Mouse (Mus musculus): ENCODE measurements at regions not wholly inside any gene's neighbourhood (a gene's known extent, or its start where the extent isn't known, plus 50 kb on each side); places are given as distances from the start of the nearest gene placed in this dataset.

DNA sequence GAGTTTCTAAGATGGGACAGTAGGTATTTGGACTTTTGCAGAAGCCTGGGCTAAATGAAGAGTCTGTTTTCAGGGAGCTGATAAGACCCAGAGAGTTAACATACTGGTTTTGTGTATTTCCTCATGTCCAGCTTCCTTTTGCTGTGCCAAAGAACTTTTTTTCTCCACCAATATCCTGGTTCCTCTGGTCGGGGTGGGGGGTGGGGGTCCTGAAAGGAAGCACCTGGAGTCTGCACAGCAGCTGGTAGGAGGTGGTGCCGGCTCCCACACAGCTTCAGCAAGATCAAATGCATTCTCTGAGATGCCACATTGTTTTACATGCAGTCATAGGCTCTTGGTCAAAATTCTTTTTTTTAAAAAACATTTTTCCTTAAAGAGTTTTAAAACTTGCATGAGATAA lies 525.4 kb downstream of the Ptprc start:
- Histone ChIP-seq H3K4me1 (replicated peaks) (peaks cover 6% of the 10 kb centered on the region), H3K9ac (replicated peaks) (no peak overlapping the region), H3K4me2 (replicated peaks) (no peak overlapping the region), H3K27ac (no peak overlapping the region), H3K27me3 (no peaks in the 10 kb centered on the region), H3K36me3 (no peaks in the 10 kb centered on the region), H3K9me3 (no peaks in the 10 kb centered on the region), H3K4me3 (replicated peaks) (no peak overlapping the region)
- ATAC-seq = no peak
- 27% methylated on average over 2 of the region's 2 CpGs for WGBS

GRCm38 (mm10) chr1:137648832-137649231 lies 526.7 kb downstream of the Ptprc start:
- Histone ChIP-seq H3K4me2 (replicated peaks) (no peak overlapping the region), H3K9ac (replicated peaks) (no peak overlapping the region), H3K4me3 (replicated peaks) (no peak overlapping the region), H3K27me3 (no peaks in the 10 kb centered on the region), H3K36me3 (no peaks in the 10 kb centered on the region), H3K4me1 (replicated peaks) (peaks cover 3% of the 10 kb centered on the region; the same call in 1 of the 2 replicates), H3K9me3 (no peaks in the 10 kb centered on the region), H3K27ac (no peak overlapping the region)
- WGBS = 64% methylated on average over 1 of the region's 1 CpGs
- no peak for ATAC-seq

GRCm38 (mm10) chr1:137644601-137645040 lies 530.9 kb downstream of the Ptprc start:
- H3K4me2 ChIP-seq (replicated peaks) = no peak overlapping the region
- no peaks in the 10 kb centered on the region for H3K27me3 ChIP-seq
- H3K4me3 ChIP-seq (replicated peaks) = no peak overlapping the region
- H3K4me1 ChIP-seq (replicated peaks) = 0 out of 2 replicates have a peak, but pooled peaks cover 4% of the 10 kb centered on the region
- no peak overlapping the region for H3K27ac ChIP-seq
- WGBS = 90% methylated on average over 6 of the region's 6 CpGs
- ATAC-seq = no peak
- no peaks in the 10 kb centered on the region for H3K9me3 ChIP-seq
- H3K36me3 ChIP-seq = no peaks in the 10 kb centered on the region
- H3K9ac ChIP-seq (replicated peaks) = no peak overlapping the region

DNA sequence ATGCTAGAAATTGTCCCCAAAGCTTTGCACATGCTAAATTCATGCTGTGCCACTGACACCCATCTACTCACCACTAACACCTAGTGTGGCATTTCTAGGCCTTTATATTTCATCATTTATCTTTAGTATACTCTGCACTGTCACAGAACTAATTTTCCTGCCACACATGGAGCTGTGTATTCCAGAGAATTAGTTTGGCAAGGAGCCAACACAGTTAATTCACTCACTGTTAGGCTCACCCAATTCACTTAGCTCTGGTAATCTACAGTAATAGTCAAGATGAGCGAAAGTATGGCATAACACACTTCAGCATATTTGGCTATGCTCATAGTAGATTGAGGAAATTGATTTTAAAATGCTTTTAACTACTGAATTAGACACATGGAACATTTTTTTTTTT lies 532.0 kb downstream of the Ptprc start:
- no peak overlapping the region for H3K9ac ChIP-seq (replicated peaks)
- H3K4me2 ChIP-seq (replicated peaks) = no peak overlapping the region
- H3K27me3 ChIP-seq = 0 out of 2 replicates have a peak, but pooled peaks cover 4% of the 10 kb centered on the region
- H3K27ac ChIP-seq = no peak overlapping the region
- no peak overlapping the region for H3K4me3 ChIP-seq (replicated peaks)
- H3K36me3 ChIP-seq = no peaks in the 10 kb centered on the region
- 82% methylated on average over 1 of the region's 1 CpGs for WGBS
- ATAC-seq = 0 out of 2 replicates have a peak, but pooled peaks have one; percentile 55
- 0 out of 2 replicates have a peak, but pooled peaks cover 4% of the 10 kb centered on the region for H3K4me1 ChIP-seq (replicated peaks)
- no peaks in the 10 kb centered on the region for H3K9me3 ChIP-seq

DNA sequence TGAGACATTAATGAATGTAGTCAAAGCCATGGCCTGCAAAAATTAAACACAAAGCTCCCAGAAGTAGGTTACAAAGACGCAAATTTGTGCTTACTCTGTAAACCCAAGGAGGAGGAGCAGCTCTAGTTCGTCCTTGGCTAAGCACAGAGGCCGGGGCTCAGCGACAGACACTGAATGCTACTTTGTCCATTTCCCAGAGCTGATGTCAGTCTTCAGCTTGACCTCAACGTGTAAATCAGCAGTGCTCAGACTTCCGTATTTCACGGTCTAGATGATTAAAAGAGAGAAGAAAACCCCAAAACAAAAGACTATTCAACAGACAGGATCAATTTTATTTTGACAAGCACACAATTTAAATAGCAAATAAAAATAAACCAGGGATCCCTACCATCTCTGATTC lies 534.7 kb downstream of the Ptprc start:
- no peaks in the 10 kb centered on the region for H3K36me3 ChIP-seq
- no peak overlapping the region for H3K4me3 ChIP-seq (replicated peaks)
- H3K4me2 ChIP-seq (replicated peaks) = no peak overlapping the region
- H3K27ac ChIP-seq = no peak overlapping the region
- WGBS = 7% methylated on average over 7 of the region's 7 CpGs
- no peak for ATAC-seq
- H3K9me3 ChIP-seq = no peaks in the 10 kb centered on the region
- H3K9ac ChIP-seq (replicated peaks) = no peak overlapping the region
- H3K27me3 ChIP-seq = 0 out of 2 replicates have a peak, but pooled peaks cover 4% of the 10 kb centered on the region
- peaks cover 14% of the 10 kb centered on the region for H3K4me1 ChIP-seq (replicated peaks)

DNA sequence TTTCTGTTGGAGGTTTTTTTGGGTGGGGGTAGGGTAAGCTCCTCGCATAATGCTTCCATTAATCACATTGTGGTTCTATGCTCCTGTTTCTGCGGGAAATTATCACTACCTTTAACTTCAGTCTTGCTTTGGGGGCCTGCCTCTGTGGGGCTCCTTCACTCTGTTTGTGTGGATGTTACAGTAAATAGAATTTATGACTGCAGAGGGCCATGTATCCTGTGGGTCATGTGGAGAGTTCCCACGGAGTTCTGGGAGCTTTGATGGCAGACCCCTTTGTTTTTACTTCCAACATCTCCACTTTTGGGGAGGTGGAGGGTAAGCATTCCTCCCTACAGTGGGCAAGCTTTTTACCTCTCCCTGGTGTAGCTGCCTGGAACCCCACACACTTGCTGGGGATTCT lies 538.6 kb downstream of the Ptprc start:
- H3K36me3 ChIP-seq = no peaks in the 10 kb centered on the region
- no peak overlapping the region for H3K9ac ChIP-seq (replicated peaks)
- no peak overlapping the region for H3K27ac ChIP-seq
- H3K9me3 ChIP-seq = no peaks in the 10 kb centered on the region
- H3K4me3 ChIP-seq (replicated peaks) = no peak overlapping the region
- peaks cover 17% of the 10 kb centered on the region for H3K4me1 ChIP-seq (replicated peaks)
- 20% methylated on average over 3 of the region's 3 CpGs for WGBS
- H3K4me2 ChIP-seq (replicated peaks) = no peak overlapping the region
- no peak for ATAC-seq
- H3K27me3 ChIP-seq = 0 out of 2 replicates have a peak, but pooled peaks cover 4% of the 10 kb centered on the region

GRCm38 (mm10) chr1:137636321-137636944 lies 539.1 kb downstream of the Ptprc start:
- no peak for ATAC-seq
- Histone ChIP-seq H3K4me2 (replicated peaks) (no peak overlapping the region), H3K9me3 (no peaks in the 10 kb centered on the region), H3K4me3 (replicated peaks) (no peak overlapping the region), H3K27me3 (0 out of 2 replicates have a peak, but pooled peaks cover 4% of the 10 kb centered on the region), H3K9ac (replicated peaks) (no peak overlapping the region), H3K36me3 (no peaks in the 10 kb centered on the region), H3K27ac (0 out of 2 replicates have a peak overlapping the region, but pooled peaks have one; percentile 7), H3K4me1 (replicated peaks) (peaks cover 17% of the 10 kb centered on the region)
- 10% methylated on average over 3 of the region's 3 CpGs for WGBS

DNA sequence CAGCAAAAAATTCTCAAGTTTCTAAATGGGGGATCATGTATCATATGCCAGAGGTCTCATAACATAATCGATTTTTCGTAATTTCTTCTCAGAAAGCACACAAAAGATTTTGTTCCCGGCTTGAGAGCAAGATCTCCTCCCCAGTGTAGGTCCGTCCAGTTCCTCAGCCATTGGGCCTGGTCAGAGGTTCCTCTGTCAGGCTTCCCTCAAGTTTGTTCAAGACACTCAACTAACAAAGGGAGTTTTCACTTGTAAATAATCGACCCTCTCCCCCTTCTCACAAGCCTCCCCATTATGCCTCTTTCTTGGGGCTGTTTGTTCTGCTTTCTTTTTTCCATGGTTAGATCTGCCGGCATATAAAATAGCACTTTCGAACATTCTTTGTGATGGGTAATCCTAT lies 539.7 kb downstream of the Ptprc start:
- H3K4me1 ChIP-seq (replicated peaks) = peaks cover 15% of the 10 kb centered on the region
- no peak overlapping the region for H3K4me2 ChIP-seq (replicated peaks)
- 0 out of 2 replicates have a peak, but pooled peaks have one; percentile 37 for ATAC-seq
- no peak overlapping the region for H3K4me3 ChIP-seq (replicated peaks)
- no peak overlapping the region for H3K9ac ChIP-seq (replicated peaks)
- no peaks in the 10 kb centered on the region for H3K9me3 ChIP-seq
- 12% methylated on average over 7 of the region's 7 CpGs for WGBS
- no peaks in the 10 kb centered on the region for H3K36me3 ChIP-seq
- H3K27me3 ChIP-seq = 0 out of 2 replicates have a peak, but pooled peaks cover 4% of the 10 kb centered on the region
- no peak overlapping the region for H3K27ac ChIP-seq

DNA sequence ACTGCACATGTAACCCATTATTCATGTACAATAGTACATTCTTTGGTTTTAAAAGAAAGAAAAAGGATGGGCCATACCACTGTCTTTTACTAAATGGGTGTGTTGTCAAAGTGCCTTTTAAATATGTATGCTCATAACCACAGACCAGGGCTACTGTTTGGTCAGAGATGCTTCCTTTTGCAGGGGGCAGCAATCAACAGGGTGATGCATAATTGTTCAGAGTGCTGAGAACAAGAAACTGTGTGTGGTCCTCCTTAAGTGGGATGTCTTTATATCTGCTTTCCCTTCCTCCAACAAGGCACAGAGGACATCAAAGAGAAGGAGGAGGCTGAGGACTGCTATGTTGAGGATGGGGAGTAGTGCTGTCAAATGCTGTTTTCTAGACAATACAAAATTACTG lies 544.0 kb downstream of the Ptprc start:
- Histone ChIP-seq H3K9ac (replicated peaks) (no peak overlapping the region), H3K9me3 (no peaks in the 10 kb centered on the region), H3K27ac (no peak overlapping the region), H3K4me1 (replicated peaks) (peaks cover 7% of the 10 kb centered on the region), H3K4me3 (replicated peaks) (no peak overlapping the region), H3K27me3 (no peaks in the 10 kb centered on the region), H3K36me3 (no peaks in the 10 kb centered on the region), H3K4me2 (replicated peaks) (no peak overlapping the region)
- ATAC-seq = no peak

DNA sequence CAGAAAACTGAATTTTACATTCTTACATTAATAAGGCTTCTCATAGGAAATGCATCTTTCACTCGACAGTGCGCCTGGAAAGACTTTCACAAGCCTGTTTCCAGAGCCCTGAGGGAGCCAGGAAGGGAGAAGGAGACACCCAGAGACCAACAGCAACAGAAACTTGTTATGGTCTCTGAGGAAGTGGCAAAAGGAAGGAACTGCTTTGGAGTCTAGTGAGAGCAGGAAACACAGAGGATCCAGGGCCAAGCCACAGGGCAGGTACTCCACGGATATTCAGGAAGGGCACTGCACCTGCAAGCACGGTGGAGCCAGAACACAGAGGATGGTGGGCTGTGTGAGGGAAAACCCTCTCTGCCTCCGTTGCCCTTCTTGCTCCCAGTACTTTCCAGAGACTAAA lies 554.8 kb downstream of the Ptprc start:
- WGBS = 87% methylated on average over 5 of the region's 5 CpGs
- no peak overlapping the region for H3K4me3 ChIP-seq (replicated peaks)
- H3K27me3 ChIP-seq = no peaks in the 10 kb centered on the region
- H3K4me2 ChIP-seq (replicated peaks) = no peak overlapping the region
- H3K4me1 ChIP-seq (replicated peaks) = no peaks in the 10 kb centered on the region
- no peak overlapping the region for H3K9ac ChIP-seq (replicated peaks)
- no peak overlapping the region for H3K27ac ChIP-seq
- no peaks in the 10 kb centered on the region for H3K9me3 ChIP-seq
- no peak for ATAC-seq
- no peaks in the 10 kb centered on the region for H3K36me3 ChIP-seq

DNA sequence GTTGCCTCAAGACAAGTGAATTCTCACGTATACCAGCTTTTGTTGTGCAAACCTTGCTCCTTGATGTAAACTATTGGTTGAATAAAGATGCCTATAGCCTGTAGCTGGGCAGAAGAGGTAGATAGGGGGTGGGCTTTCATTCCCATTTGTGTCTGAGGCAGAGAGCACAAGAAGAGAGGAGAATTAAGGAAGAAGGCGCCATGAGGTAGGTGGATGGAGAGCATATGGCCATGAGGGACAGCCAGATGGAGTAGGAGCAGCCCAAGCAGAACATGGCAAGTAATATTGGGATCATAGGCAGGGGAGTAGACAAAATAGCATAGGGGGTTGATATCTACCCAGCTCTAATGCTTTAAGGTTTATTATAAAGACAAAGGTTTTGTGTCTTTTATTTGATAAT lies 557.3 kb downstream of the Ptprc start:
- Histone ChIP-seq H3K4me1 (replicated peaks) (no peaks in the 10 kb centered on the region), H3K27ac (no peak overlapping the region), H3K36me3 (no peaks in the 10 kb centered on the region), H3K4me3 (replicated peaks) (no peak overlapping the region), H3K27me3 (no peaks in the 10 kb centered on the region), H3K9me3 (no peaks in the 10 kb centered on the region), H3K4me2 (replicated peaks) (no peak overlapping the region), H3K9ac (replicated peaks) (no peak overlapping the region)
- no peak for ATAC-seq
- 93% methylated on average over 2 of the region's 2 CpGs for WGBS

GRCm38 (mm10) chr1:137617513-137617912 lies 558.0 kb downstream of the Ptprc start:
- Histone ChIP-seq H3K27ac (no peak overlapping the region), H3K4me2 (replicated peaks) (no peak overlapping the region), H3K9me3 (no peaks in the 10 kb centered on the region), H3K4me3 (replicated peaks) (no peak overlapping the region), H3K36me3 (no peaks in the 10 kb centered on the region), H3K27me3 (no peaks in the 10 kb centered on the region), H3K4me1 (replicated peaks) (no peaks in the 10 kb centered on the region), H3K9ac (replicated peaks) (no peak overlapping the region)
- ATAC-seq = no peak
- 75% methylated on average over 5 of the region's 5 CpGs for WGBS

GRCm38 (mm10) chr1:137606716-137607115 lies 568.8 kb downstream of the Ptprc start:
- Histone ChIP-seq H3K4me1 (replicated peaks) (peaks cover 19% of the 10 kb centered on the region), H3K9me3 (no peaks in the 10 kb centered on the region), H3K27me3 (no peaks in the 10 kb centered on the region), H3K4me3 (replicated peaks) (no peak overlapping the region), H3K9ac (replicated peaks) (no peak overlapping the region), H3K36me3 (no peaks in the 10 kb centered on the region), H3K27ac (peak overlapping the region; percentile 81), H3K4me2 (replicated peaks) (peak overlapping the region; percentile 42; the same call in 1 of the 2 replicates)
- ATAC-seq = no peak
- WGBS = 82% methylated on average over 1 of the region's 1 CpGs
